Mouse (Mus musculus): ENCODE data around the gene Plekhh1.

GRCm38 (mm10) chr12:79007126-79007753, 21.7 kb upstream of the Plekhh1 start, which contains the start of gene Tmem229b:
- TF ChIP-seq CTCF (IDR thresholded peaks at IDR 0.05; ENCODE audit: borderline replicate concordance, insufficient read depth, low read length) = no peak
- no peak for TF ChIP-seq POLR2A (IDR thresholded peaks at IDR 0.05; ENCODE audit: low read depth, low read length)

Measured in embryonic fibroblast, embryonic 13.5 days (primary cell).